In the genomic region with DNA sequence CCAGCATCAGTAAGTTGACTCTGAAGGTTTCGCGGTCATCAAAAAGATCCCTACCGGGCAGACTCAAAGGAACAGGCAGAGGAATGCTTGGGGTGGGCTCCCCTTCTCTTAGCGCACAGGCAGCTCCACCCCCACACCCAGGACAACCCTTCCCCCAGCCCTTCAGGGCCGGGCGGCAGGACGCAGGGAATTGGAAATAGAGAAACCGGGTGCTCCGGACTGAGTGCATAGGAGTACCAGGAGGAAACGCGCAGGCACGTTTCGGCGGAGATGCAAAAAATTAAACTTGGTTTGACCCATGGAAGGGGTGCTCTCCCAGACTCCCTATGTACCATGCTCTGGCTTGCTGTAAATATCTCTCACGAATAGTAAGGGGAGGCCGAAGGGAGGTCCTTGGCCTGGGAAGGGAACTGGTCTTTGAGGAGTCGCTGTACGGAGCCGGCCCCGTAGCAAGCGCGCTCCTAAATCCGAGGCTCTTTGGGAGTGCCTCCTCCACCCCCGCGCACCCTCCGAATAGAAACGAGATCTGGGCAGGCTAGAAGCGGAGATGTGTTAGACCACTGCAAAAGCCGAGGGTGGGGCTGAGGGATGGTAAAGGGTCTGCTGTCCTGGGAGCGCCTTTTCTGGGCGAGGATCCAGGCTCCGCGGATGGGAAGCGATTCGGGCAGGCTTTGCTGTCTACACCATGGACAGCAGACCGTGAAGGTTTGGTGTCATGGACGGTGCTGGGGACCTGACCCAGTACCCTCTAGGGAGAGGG, we compare ENCODE assay signal across 10 mouse cellular contexts. TPM values are rescaled to one million over a fixed set of nuclear protein-coding genes. Genes with fewer than 3 reads are reported as not detected.
DNase-seq lines count a peak whose midpoint lies in the region; ATAC-seq and TF ChIP-seq lines count a peak whose summit lies in the region.
"Had no signal": no experiment of that assay in that cellular context is flagged by ENCODE, and none has a peak within 500 bp of the region (broad histone marks: within the 10 kb centered on the region; RNA-seq: fewer than 3 reads in every experiment).

No protein-coding gene starts in this region.

- no peak for DNase-seq in heart, embryonic 10.5 days (ENCODE audit: low spot score)
- no peak for DNase-seq in heart, adult 11 months
- no peak for DNase-seq in embryonic facial prominence, embryonic 14.5 days (ENCODE audit: low spot score)
- peak; percentile 22 for DNase-seq in layer of hippocampus, adult 9-10 months (ENCODE audit: low spot score)
- peak; percentile 68 for DNase-seq in neural tube, embryonic 10.5 days (ENCODE audit: extremely low spot score, low spot score)
- no peak for DNase-seq in thymus, postnatal 0 days (ENCODE audit: low spot score)
- DNase-seq in heart, postnatal 14 days: no peak

- peak overlapping the region; percentile 12 for H3K4me3 ChIP-seq in heart, embryonic 10.5 days
- peak overlapping the region; percentile 13; the same call in 1 of the 2 replicates for H3K4me3 ChIP-seq in embryonic facial prominence, embryonic 14.5 days (ENCODE audit: low read depth, low read length)
- no peak overlapping the region for H3K4me3 ChIP-seq in intestine, postnatal 0 days (ENCODE audit: low read depth, low read length)
- H3K4me3 ChIP-seq: lung, embryonic 15.5 days had no signal

- peaks cover 33% of the 10 kb centered on the region for H3K4me1 ChIP-seq in heart, embryonic 10.5 days
- peaks cover 16% of the 10 kb centered on the region for H3K4me1 ChIP-seq in embryonic facial prominence, embryonic 14.5 days (ENCODE audit: control insufficient read depth, insufficient read depth, low read length)
- 0 out of 2 replicates have a peak, but pooled peaks cover 3% of the 10 kb centered on the region for H3K4me1 ChIP-seq in intestine, postnatal 0 days (replicated peaks; ENCODE audit: control insufficient read depth, insufficient read depth, low read length)

- no peak for ATAC-seq in embryonic facial prominence, embryonic 14.5 days (ENCODE audit: low read depth)
- no peak for ATAC-seq in intestine, postnatal 0 days

- no peaks in the 10 kb centered on the region for H3K9me3 ChIP-seq in heart, embryonic 10.5 days
- no peaks in the 10 kb centered on the region for H3K9me3 ChIP-seq in embryonic facial prominence, embryonic 14.5 days (ENCODE audit: control insufficient read depth, low read length)
- no peaks in the 10 kb centered on the region for H3K9me3 ChIP-seq in intestine, postnatal 0 days (ENCODE audit: control insufficient read depth)
- H3K9me3 ChIP-seq: lung, embryonic 15.5 days had no signal

- no peak overlapping the region for H3K9ac ChIP-seq in embryonic facial prominence, embryonic 14.5 days (ENCODE audit: low read depth, low read length)
- no peak overlapping the region for H3K9ac ChIP-seq in intestine, postnatal 0 days (ENCODE audit: low read depth, low read length)
- H3K9ac ChIP-seq: lung, embryonic 15.5 days had no signal

- intact Hi-C loops in heart, postnatal 14 days (cut with DNase I): no loop called here

- TF ChIP-seq CTCF in intestine, postnatal 0 days (IDR thresholded peaks at IDR 0.05; ENCODE audit: low read depth): no peak

- no peak overlapping the region for H3K27ac ChIP-seq in heart, embryonic 10.5 days
- H3K27ac ChIP-seq in embryonic facial prominence, embryonic 14.5 days (replicated peaks; ENCODE audit: low read depth, low read length): no peak overlapping the region
- no peak overlapping the region for H3K27ac ChIP-seq in intestine, postnatal 0 days (ENCODE audit: low read depth, low read length)
- H3K27ac ChIP-seq: lung, embryonic 15.5 days had no signal

- 0 out of 2 replicates have a peak, but pooled peaks cover 3% of the 10 kb centered on the region for H3K36me3 ChIP-seq in heart, embryonic 10.5 days
- H3K36me3 ChIP-seq in embryonic facial prominence, embryonic 14.5 days (ENCODE audit: control insufficient read depth, insufficient read depth, low read length): no peaks in the 10 kb centered on the region
- H3K36me3 ChIP-seq in intestine, postnatal 0 days (ENCODE audit: control insufficient read depth, insufficient read depth): no peaks in the 10 kb centered on the region
- H3K36me3 ChIP-seq: lung, embryonic 15.5 days had no signal

- WGBS in heart, embryonic 10.5 days: under 1% methylated on average over 37 of the region's 37 CpGs
- WGBS in embryonic facial prominence, embryonic 14.5 days: under 1% methylated on average over 36 of the region's 37 CpGs
- WGBS in intestine, postnatal 0 days: 2% methylated on average over 37 of the region's 37 CpGs

- peak overlapping the region; percentile 16; the same call in 1 of the 2 replicates for H3K4me2 ChIP-seq in embryonic facial prominence, embryonic 14.5 days (ENCODE audit: low read depth, low read length)
- no peak overlapping the region for H3K4me2 ChIP-seq in intestine, postnatal 0 days (replicated peaks; ENCODE audit: low read depth)
- H3K4me2 ChIP-seq: lung, embryonic 15.5 days had no signal

- H3K27me3 ChIP-seq in heart, embryonic 10.5 days (ENCODE audit: insufficient read depth, poor library complexity, severe bottlenecking): peaks cover 100% of the 10 kb centered on the region
- peaks cover 88% of the 10 kb centered on the region for H3K27me3 ChIP-seq in embryonic facial prominence, embryonic 14.5 days (replicated peaks; ENCODE audit: control insufficient read depth, insufficient read depth, low read length)
- peaks cover 82% of the 10 kb centered on the region for H3K27me3 ChIP-seq in intestine, postnatal 0 days (replicated peaks; ENCODE audit: control insufficient read depth, insufficient read depth, low read length)

RNA-seq across cellular contexts. Expression of a gene that starts 29.5 kb away (rescaled TPM):
- 42.3 and 43.9 TPM in 2 replicates for polyA plus RNA-seq in heart, embryonic 10.5 days (2016; fragmentation: Nextera tagmentation; extraction: Ambion mirVana)
- polyA plus RNA-seq in embryonic facial prominence, embryonic 14.5 days (2014; fragmentation: Nextera tagmentation; extraction: Ambion mirVana): 59.2 and 62.2 TPM in 2 replicates
- polyA plus RNA-seq in thymus, postnatal 0 days (2015; fragmentation: Nextera tagmentation; extraction: Ambion mirVana): 52.6 and 53.9 TPM in 2 replicates
- 24.2 and 26.8 TPM in 2 replicates for polyA plus RNA-seq in intestine, postnatal 0 days (2015; fragmentation: Nextera tagmentation; extraction: Ambion mirVana)
- total RNA-seq in heart, postnatal 14 days (2021): 10 to 100 TPM; 43.1 to 43.9 TPM

RNA-seq across cellular contexts. Expression of a gene that starts 37.6 kb away (rescaled TPM):
- 0.09 TPM in 1 of 2 replicates, not detected in the other for polyA plus RNA-seq in heart, embryonic 10.5 days (2016; fragmentation: Nextera tagmentation; extraction: Ambion mirVana)
- polyA plus RNA-seq in embryonic facial prominence, embryonic 14.5 days (2014; fragmentation: Nextera tagmentation; extraction: Ambion mirVana): 0.17 TPM in 1 of 2 replicates, not detected in the other
- polyA plus RNA-seq in thymus, postnatal 0 days (2015; fragmentation: Nextera tagmentation; extraction: Ambion mirVana): 0.30 and 0.40 TPM in 2 replicates
- polyA plus RNA-seq in intestine, postnatal 0 days (2015; fragmentation: Nextera tagmentation; extraction: Ambion mirVana): not detected in 2 replicates
- total RNA-seq in heart, postnatal 14 days (2021): not detected
- total RNA-seq: common myeloid progenitor, adult 5-6 weeks had no signal

Comparison
In these comparisons a context has a peak if more than half of its experiments do, and no peak if none do; other contexts are left out.
1. DNase-seq: peak in layer of hippocampus, adult 9-10 months (single experiment) and neural tube, embryonic 10.5 days (single experiment); none in heart, embryonic 10.5 days (single experiment), heart, adult 11 months (single experiment), embryonic facial prominence, embryonic 14.5 days (single experiment), thymus, postnatal 0 days (single experiment) and heart, postnatal 14 days (0 of 2).